Mouse (Mus musculus): ENCODE measurements at regions not wholly inside any gene's neighbourhood (a gene's known extent, or its start where the extent isn't known, plus 50 kb on each side); places are given as distances from the start of the nearest gene placed in this dataset.

DNA sequence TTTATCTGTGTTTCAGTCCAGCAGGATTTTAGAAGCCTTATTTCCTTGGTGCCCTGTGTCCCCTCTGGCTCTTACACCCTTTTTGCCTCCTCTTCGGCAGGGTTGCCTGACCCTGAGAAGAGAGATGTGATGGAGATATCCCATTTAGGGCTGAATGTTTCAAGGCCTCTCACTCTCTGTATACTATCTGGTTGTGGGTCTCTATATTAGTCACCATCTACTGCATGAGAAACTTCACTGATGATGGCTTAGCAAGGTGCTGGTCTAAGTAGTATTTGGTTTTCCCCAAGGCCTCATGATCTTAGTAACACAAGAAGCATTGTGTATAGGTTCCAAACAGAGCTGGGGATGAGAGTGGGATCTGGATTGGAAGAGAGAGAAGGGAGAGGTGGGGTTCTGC, 99.2 kb upstream of the N6amt1 start:
- no peak for DNase-seq (ENCODE audit: extremely low spot score in 1 of 2, low spot score in 2 of 2)
- intact Hi-C loops (cut with DNase I), result no loop called here
- no peak overlapping the region for H3K27ac ChIP-seq
- TF ChIP-seq CTCF (IDR thresholded peaks at IDR 0.05), result no peak
- no peak overlapping the region for H3K4me3 ChIP-seq

DNA sequence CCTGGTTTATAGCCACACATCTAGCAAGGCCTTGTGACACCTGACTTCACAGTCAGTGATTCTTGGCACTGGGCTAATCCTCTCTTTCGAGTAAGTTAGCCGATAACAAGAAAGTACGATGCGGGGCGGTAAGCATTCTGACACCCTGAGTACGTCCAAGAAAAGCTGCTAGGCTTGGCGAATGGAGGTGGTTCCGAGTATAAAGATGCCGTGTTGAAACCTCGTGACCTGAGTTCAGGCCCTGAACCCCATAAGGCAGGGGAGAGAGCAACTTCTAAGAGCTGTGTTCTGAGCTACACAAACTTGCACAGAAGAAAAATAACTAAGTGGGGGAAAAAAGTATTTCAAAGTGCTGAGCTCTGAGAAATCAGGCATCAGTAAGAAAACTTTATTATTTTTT, 103.5 kb upstream of the N6amt1 start:
- intact Hi-C loops (cut with DNase I), result loop anchor here (2.0 kb wide), 1 partner anchor 606 kb away; no protein-coding TSS in a partner anchor
- H3K4me3 ChIP-seq, result no peak overlapping the region
- no peak overlapping the region for H3K27ac ChIP-seq
- no peak for TF ChIP-seq CTCF (IDR thresholded peaks at IDR 0.05)
- DNase-seq (ENCODE audit: extremely low spot score in 1 of 2, low spot score in 2 of 2), result no peak

DNA sequence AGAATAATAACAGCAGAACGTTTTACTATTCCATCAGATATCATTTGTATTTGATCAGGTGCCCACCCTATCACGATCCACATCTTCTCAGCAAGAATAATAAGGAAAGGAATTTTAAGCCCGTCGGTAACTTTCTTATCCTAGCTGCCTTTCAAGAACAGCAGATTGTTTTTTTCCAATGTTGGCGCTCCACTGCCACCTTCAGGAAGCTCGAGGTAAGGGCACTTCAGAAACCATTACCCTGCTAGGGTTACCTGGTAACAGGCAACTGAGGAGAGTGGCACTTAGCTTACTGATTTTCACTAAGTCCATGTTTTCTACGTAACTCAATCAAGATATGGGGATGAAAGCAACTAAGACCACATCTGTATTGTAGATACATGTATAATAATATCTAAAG, 104.1 kb upstream of the N6amt1 start:
- peak in 1 of 2 experiments; percentile 27 for DNase-seq (ENCODE audit: extremely low spot score in 1 of 2, low spot score in 2 of 2)
- intact Hi-C loops (cut with DNase I), result loop anchor here (2.0 to 5.0 kb wide), 2 partner anchors 605 to 833 kb away; no protein-coding TSS in a partner anchor
- TF ChIP-seq CTCF (IDR thresholded peaks at IDR 0.05), result peak; percentile 65
- Histone ChIP-seq H3K27ac (no peak overlapping the region), H3K4me3 (no peak overlapping the region)

DNA sequence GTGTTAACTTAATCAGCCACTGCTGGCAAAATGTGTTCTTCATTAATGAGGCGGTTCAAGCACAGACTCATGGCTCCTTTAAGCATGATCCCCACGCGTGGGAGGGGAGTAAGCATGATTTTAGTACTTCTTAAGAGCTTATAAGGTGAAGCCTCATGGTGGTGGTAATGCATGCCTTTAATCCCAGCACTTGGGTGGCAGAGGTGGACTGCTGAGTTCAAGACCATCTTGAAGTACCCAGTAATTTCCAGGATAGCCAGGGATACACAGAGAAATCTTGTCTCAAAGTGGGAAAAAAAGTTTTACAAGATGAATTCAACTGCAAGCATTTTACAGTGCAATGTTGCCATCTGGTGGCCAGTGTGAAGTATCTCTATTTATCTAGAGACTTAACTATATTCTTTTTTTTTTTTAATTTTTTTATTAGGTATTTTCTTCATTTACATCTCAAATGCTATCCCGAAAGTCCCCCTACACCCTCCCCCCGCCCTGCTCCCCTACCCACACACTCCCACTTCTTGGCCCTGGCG, 105.4 kb upstream of the N6amt1 start:
- peak; percentile 21 to 51 for DNase-seq (ENCODE audit: extremely low spot score in 1 of 2, low spot score in 2 of 2)
- TF ChIP-seq CTCF (IDR thresholded peaks at IDR 0.05), result peak; percentile 71
- Histone ChIP-seq H3K4me3 (no peak overlapping the region), H3K27ac (no peak overlapping the region)
- intact Hi-C loops (cut with DNase I), result loop anchor here (1.0 to 5.0 kb wide), 2 partner anchors 831 to 1442 kb away; no protein-coding TSS in a partner anchor

DNA sequence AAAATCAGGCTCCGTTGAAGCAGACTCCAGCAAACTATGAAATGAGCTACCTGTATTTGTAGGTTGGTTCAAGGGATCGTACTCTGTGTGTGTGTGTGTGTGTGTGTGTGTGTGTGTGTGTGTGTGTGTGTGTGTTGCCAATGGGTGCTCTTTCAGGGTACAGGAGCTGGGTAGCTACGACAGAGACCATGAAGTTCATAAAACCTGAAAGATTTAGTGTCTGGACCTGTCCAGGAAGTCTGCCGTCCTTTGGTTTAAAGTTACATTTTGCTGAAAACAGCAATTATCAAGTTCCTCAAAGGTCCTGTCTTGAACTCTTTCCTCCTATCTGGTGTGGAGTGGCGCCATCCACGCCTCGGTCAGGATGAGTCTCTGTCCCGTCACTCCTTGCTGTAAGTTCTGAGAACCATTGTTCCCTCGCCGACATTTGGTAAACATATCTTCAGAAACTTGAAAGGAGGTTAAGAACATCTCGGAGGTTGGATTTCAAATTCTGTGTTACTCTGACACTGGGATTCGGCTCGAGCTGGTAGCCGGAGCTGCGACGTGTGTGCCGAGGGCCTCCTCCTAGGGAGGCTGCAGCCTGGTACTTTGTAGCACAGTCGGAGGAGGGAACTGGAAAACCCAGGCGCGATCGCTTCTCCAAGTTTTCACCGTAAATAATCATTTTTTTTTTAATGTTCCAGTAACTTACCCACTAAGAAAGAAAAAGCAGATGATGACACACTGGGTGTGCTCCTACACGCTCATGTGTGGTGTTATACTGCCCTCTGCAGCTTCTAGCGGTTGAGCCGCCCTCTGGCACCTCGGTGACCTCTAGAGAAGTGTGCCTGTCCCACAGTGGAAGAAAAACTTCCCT, 107.8 kb upstream of the N6amt1 start:
- DNase-seq (ENCODE audit: extremely low spot score in 1 of 2, low spot score in 2 of 2), result peak; percentile 19 to 42
- Histone ChIP-seq H3K27ac (peak overlapping the region; percentile 61; the same call in 1 of the 2 replicates), H3K4me3 (peak overlapping the region; percentile 22; the same call in 1 of the 2 replicates)
- intact Hi-C loops (cut with DNase I), result loop anchor here (1.0 to 5.0 kb wide), 4 partner anchors 363 to 943 kb away; no protein-coding TSS in a partner anchor
- peak; percentile 66 for TF ChIP-seq CTCF (IDR thresholded peaks at IDR 0.05)

DNA sequence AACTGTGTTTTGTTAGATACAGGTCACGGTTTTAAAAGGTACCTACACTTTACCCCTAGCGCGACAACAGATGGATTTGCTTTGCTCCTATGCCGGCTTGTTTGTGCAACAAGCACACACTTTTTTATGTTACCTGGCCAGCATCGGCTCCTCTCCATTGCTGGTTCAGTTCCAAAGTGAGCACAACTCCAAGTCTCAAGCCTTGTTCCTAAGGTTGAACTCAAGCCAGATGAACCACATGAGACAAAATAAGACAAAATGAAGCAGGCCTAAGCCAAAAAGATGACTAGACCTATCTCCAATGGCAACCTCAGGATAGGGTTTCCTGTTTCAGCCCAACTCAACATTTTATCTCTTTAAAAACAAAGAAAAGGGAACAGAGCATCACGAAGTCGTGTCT, 108.5 kb upstream of the N6amt1 start:
- intact Hi-C loops (cut with DNase I), result loop anchor here (5.0 kb wide), 1 partner anchor 828 kb away; no protein-coding TSS in a partner anchor
- Histone ChIP-seq H3K4me3 (no peak overlapping the region), H3K27ac (no peak overlapping the region)
- no peak for DNase-seq (ENCODE audit: extremely low spot score in 1 of 2, low spot score in 2 of 2)
- TF ChIP-seq CTCF (IDR thresholded peaks at IDR 0.05), result no peak

DNA sequence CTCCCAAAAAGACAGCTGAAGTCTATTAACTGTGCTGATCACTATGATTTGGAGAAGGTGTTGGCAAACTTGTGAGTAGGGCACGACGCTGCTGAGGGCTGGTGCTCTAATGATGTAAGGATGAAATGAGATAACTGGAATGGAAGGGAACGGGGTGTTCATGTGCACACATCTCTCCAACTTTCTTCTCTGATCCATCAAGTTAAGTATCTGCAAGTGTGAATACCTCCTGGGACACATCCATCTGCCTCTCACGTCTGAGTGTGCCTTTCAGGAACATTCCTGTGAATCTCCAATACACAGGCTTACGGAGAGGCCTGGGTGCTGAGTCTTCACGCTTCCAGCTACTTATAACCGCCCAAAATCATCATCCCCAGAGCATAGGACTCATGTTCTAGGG, 112.0 kb upstream of the N6amt1 start:
- H3K27ac ChIP-seq, result no peak overlapping the region
- H3K4me3 ChIP-seq, result no peak overlapping the region
- no peak for DNase-seq (ENCODE audit: extremely low spot score in 1 of 2, low spot score in 2 of 2)
- no peak for TF ChIP-seq CTCF (IDR thresholded peaks at IDR 0.05)
- intact Hi-C loops (cut with DNase I), result no loop called here

DNA sequence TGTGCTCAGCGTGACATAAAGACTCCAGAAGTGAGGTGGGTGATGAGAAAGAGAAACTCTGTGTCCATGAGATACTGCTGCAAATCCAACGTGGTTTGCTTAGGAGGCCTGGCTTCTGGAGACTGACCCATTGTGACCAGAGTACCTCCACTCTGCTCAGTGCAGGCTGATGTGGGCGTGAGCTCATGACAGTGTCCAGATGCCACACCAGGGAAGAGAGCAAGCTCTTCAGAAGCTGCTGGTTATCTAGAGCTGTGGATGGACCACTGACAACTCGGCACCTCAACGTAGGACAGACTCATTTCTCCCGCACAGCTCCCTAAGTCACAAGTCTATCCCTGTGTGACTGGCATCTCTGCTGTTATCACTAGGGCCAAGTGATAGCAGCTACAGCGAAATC, 114.9 kb upstream of the N6amt1 start:
- intact Hi-C loops (cut with DNase I), result no loop called here
- H3K27ac ChIP-seq, result no peak overlapping the region
- no peak overlapping the region for H3K4me3 ChIP-seq
- no peak for TF ChIP-seq CTCF (IDR thresholded peaks at IDR 0.05)
- no peak for DNase-seq (ENCODE audit: extremely low spot score in 1 of 2, low spot score in 2 of 2)

DNA sequence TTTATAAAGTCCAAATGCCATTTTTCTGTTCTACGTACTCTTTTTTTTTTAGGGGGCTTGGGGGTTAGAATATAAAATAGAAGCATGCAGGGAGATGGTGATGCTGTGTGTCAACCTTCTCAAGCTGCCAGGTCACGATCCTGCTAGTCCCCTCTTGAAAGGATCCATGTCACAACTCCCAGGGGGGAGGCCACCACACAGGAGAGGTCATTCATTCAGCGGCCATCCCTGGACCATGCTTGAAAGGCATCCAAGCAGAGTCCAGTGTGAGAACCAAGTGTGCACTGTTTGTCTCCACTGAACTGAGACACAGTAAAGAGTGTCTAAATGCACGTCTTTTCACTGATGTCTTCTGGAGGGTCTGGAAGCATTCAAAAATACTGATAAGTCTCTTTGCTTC, 119.8 kb upstream of the N6amt1 start:
- DNase-seq (ENCODE audit: extremely low spot score in 1 of 2, low spot score in 2 of 2), result no peak
- intact Hi-C loops (cut with DNase I), result no loop called here
- Histone ChIP-seq H3K4me3 (no peak overlapping the region), H3K27ac (no peak overlapping the region)
- no peak for TF ChIP-seq CTCF (IDR thresholded peaks at IDR 0.05)

DNA sequence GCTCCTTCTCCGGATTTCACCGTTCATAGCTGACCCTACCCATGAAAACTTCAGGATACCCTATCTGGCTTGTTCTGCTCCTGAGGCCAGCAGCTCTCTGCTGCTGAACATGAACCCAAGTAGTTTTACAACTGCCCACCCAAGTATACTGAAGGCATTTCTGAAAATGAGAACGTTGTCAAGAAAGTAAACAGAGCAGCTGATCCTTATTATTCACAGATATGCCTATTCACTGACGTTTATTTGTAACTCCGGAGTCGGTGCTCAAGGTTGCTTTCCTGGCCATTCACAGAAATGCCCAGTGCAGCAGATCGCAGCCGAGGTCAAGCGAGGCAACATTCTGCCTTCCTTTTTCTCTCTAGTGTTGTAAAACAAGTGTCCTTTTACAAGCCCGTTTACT, 128.4 kb upstream of the N6amt1 start:
- no peak for TF ChIP-seq CTCF (IDR thresholded peaks at IDR 0.05)
- H3K27ac ChIP-seq, result no peak overlapping the region
- intact Hi-C loops (cut with DNase I), result no loop called here
- H3K4me3 ChIP-seq, result no peak overlapping the region
- no peak for DNase-seq (ENCODE audit: extremely low spot score in 1 of 2, low spot score in 2 of 2)

DNA sequence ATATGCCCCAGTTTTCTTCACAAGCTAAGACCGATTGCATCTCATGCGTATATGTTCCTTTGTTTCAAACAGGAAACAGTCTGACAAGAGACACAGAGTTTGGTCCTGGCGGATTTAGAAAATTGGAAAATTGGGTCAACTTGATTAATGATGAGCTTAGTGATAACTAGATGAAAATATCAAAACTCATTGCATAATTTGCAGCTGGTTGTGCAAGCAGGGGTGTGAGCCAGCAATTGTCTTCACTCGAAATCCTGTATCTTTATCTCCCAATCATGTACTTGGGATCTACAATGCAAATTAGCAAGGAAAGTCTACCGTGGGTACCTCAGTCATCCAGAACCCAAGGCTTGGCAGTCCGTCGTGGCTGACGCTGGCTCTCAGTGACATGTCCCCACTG, 128.9 kb upstream of the N6amt1 start:
- no peak for DNase-seq (ENCODE audit: extremely low spot score in 1 of 2, low spot score in 2 of 2)
- intact Hi-C loops (cut with DNase I), result no loop called here
- Histone ChIP-seq H3K4me3 (no peak overlapping the region), H3K27ac (no peak overlapping the region)
- TF ChIP-seq CTCF (IDR thresholded peaks at IDR 0.05), result no peak

DNA sequence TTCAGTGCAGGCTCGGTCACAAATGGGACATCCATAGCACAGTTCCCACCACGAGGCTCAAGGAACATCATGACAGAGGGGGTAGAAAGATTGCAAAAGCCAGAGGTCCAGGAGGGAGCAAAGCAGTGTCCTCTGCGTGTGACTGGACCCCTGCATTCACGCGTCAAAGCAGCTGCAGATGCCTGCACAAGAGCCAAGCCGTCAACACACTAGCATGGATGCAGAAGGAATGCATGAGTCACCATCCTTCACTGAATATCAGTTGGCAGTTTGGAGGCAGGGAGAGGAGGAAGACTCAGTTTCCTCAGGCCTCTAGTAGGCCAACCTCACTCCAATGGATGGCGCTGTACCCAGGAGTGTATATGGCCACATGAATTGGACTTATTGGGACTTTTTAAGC, 130.0 kb upstream of the N6amt1 start:
- DNase-seq (ENCODE audit: extremely low spot score in 1 of 2, low spot score in 2 of 2), result no peak
- Histone ChIP-seq H3K4me3 (no peak overlapping the region), H3K27ac (no peak overlapping the region)
- no peak for TF ChIP-seq CTCF (IDR thresholded peaks at IDR 0.05)
- intact Hi-C loops (cut with DNase I), result no loop called here
